Mouse (Mus musculus) limb, embryonic 11.5 days (tissue): Measurements from ENCODE around the gene Sept1. TPM values are rescaled to one million over a fixed set of nuclear protein-coding genes. Genes with fewer than 3 reads are reported as not detected.

Experiments used
- ATAC-seq: fragments of 200-750 bp; cut with Nextera tagmentation; 2 replicates; pipeline ENCODE4 v1.8.0; 2017; ENCODE audit warnings: low read depth; ENCODE audit not compliant: insufficient number of reproducible peaks, low FRiP score, low TSS enrichment
- DNase-seq: peaks from one replicate; pipeline ENCODE4 v3.0.0-alpha.2; 2015; ENCODE audit warnings: low spot score
- H3K27ac ChIP-seq: fragments of 300-500 bp; sonication (generic); replicated peaks from 2 replicates; pipeline ENCODE4 v1.5.1; 2014; ENCODE audit warnings: low read depth, mild to moderate bottlenecking, low read length
- H3K27me3 ChIP-seq: fragments of 300-500 bp; sonication (generic); 2 replicates; pipeline ENCODE4 v1.6.1; 2014; ENCODE audit warnings: mild to moderate bottlenecking, low read length, mixed read lengths; ENCODE audit not compliant: control insufficient read depth, insufficient read depth
- H3K36me3 ChIP-seq: fragments of 300-500 bp; sonication (generic); 2 replicates; pipeline ENCODE4 v1.6.1; 2014; ENCODE audit warnings: mild to moderate bottlenecking, low read length, moderate library complexity, mixed read lengths; ENCODE audit not compliant: control insufficient read depth, insufficient read depth
- H3K4me1 ChIP-seq: fragments of 300-500 bp; sonication (generic); 2 replicates; pipeline ENCODE4 v1.6.1; 2014; ENCODE audit warnings: low read length, mixed read lengths; ENCODE audit not compliant: control insufficient read depth, insufficient read depth
- H3K4me2 ChIP-seq: fragments of 300-500 bp; sonication (generic); 2 replicates; pipeline ENCODE4 v1.6.1; 2014; ENCODE audit warnings: low read depth, mild to moderate bottlenecking, moderate library complexity; ENCODE audit not compliant: severe bottlenecking
- H3K4me3 ChIP-seq: fragments of 300-500 bp; sonication (generic); 2 replicates; pipeline ENCODE4 v1.5.1; 2014; ENCODE audit warnings: low read depth, low read length
- H3K9ac ChIP-seq: fragments of 300-500 bp; sonication (generic); 2 replicates; pipeline ENCODE4 v1.6.1; 2014; ENCODE audit warnings: mild to moderate bottlenecking, low read length
- H3K9me3 ChIP-seq: fragments of 300-500 bp; sonication (generic); 2 replicates; pipeline ENCODE4 v1.6.1; 2016; ENCODE audit warnings: low read length; ENCODE audit not compliant: control insufficient read depth
- WGBS: fragments of 180-500 bp; shearing (Covaris S2); extraction: QIAGEN DNeasy Blood & Tissue Kit; methylation state at CpG from one replicate; pipeline ENCODE4 v1.1.7; 2014; 5-methylcytosine and 5-hydroxymethylcytosine counted together
- polyA plus RNA-seq: library from polyadenylated mRNA; unstranded; fragments of >200 nt; fragmentation: Nextera tagmentation; extraction: Ambion mirVana; gene quantifications from 2 replicates; pipeline ENCODE4 v1.2.1, GENCODE M21; 2014

Sept1 gene
- polyA plus RNA-seq, 1 experiment from 2014 or later, result 23.1 TPM

DNA sequence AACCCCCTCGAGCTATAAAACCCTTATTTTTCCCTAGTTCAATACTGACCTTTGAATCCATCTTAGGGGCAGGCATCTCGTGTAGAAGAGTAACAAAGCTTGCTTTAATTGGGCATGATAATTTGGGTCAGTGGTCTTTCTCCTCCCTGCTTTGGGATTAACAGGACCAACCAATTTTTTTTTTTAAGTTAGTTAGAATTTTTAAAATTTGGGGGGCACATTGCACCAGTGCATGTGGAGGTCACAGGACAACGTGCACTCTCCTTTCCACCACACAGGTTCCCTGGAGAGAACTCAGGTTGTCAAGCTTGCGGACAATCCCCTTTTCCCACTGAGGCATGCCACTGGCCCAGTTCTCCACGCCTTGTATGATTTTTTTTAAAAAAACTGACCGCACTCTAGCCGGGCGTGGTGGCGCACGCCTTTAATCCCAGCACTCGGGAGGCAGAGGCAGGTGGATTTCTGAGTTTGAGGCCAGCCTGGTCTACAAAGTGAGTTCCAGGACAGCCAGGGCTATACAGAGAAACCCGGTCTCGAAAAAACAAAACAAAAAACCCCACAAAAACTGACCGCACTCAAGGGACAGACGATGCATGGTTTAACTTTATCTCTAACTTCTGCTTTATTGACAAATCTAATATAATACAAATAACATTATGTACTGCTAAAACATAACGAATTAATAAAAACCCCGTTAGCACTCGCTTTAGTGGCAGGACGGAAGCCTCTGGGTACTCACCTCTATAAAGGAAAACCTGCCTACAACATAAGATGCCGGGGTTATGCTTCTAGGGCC is 906 bp downstream of the Sept1 start:
- Histone ChIP-seq H3K9ac (peak overlapping the region; percentile 96), H3K9me3 (peaks cover 2% of the 10 kb centered on the region; the same call in 1 of the 2 replicates), H3K4me1 (peaks cover 7% of the 10 kb centered on the region), H3K36me3 (peaks cover 32% of the 10 kb centered on the region), H3K27me3 (no peaks in the 10 kb centered on the region), H3K4me2 (peak overlapping the region; percentile 70), H3K4me3 (peak overlapping the region; percentile 94), H3K27ac (peak overlapping the region; percentile 98)
- DNase-seq (no peak), ATAC-seq (no peak)
- WGBS, result 14% methylated on average over 20 of the region's 20 CpGs

DNA sequence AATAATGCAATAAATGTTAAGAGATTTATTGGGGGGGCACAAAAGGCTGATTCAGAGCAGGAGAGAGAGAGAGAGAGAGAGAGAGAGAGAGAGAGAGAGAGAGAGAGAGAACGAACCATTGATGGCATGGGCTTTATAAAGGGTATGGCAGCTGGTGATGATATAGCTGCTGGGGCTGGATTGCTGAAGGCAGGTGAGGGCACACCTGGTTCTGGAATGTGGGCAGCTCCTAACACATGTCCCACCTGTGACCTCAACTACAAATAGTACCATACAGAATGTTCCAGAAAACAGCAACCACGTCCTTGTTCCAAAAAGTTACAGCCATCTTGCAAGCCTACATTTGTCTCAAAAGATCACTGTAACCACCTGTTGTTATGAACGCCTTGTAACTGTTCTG is 1.6 kb downstream of the Sept1 start:
- H3K27ac ChIP-seq, result no peak overlapping the region
- H3K9me3 ChIP-seq, result peaks cover 2% of the 10 kb centered on the region; the same call in 1 of the 2 replicates
- no peaks in the 10 kb centered on the region for H3K27me3 ChIP-seq
- peaks cover 26% of the 10 kb centered on the region for H3K36me3 ChIP-seq
- 82% methylated on average over 3 of the region's 3 CpGs for WGBS
- H3K4me2 ChIP-seq, result peak overlapping the region; percentile 70
- peak overlapping the region; percentile 94 for H3K4me3 ChIP-seq
- ATAC-seq (no peak), DNase-seq (no peak)
- no peak overlapping the region; the same call in 1 of the 2 replicates for H3K9ac ChIP-seq
- peaks cover 7% of the 10 kb centered on the region for H3K4me1 ChIP-seq

DNA sequence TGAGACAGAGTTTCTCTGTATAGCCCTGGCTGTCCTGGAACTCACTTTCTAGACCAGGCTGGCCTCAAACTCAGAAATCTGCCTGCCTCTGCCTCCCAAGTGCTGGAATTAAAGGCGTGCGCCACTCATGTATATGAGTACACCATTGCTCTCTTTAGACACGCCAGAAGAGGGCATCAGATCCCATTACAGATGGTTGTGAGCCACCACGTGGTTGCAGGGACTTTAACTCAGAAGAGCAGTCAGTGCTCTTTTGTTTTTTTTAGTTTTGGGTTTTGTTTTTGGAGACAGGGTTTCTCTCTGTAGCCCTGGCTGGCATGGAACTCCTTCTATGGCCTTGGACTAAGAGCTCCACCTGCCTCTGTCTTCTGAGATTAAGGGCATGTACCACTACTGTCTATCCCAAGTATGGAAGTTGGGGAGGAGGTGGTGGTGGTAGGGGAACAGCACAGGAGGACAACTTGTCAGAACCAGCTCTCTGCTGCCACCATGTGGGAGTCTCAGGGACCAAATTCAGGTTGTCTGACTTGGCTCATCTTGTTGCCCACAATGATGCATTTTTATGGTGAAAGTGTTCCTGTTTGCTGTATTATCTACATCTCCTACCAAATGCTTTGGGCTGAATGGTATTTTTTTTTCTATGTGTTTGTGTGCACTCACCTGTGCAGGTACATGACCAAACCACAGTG is 4.2 kb downstream of the Sept1 start:
- Histone ChIP-seq H3K27ac (no peak overlapping the region), H3K9me3 (no peaks in the 10 kb centered on the region), H3K4me2 (no peak overlapping the region), H3K4me1 (peaks cover 7% of the 10 kb centered on the region), H3K27me3 (no peaks in the 10 kb centered on the region), H3K4me3 (no peak overlapping the region; the same call in 1 of the 2 replicates), H3K9ac (no peak overlapping the region), H3K36me3 (peaks cover 9% of the 10 kb centered on the region; the same call in 1 of the 2 replicates)
- ATAC-seq (no peak), DNase-seq (peak; percentile 83)
- WGBS, result 66% methylated on average over 4 of the region's 4 CpGs

DNA sequence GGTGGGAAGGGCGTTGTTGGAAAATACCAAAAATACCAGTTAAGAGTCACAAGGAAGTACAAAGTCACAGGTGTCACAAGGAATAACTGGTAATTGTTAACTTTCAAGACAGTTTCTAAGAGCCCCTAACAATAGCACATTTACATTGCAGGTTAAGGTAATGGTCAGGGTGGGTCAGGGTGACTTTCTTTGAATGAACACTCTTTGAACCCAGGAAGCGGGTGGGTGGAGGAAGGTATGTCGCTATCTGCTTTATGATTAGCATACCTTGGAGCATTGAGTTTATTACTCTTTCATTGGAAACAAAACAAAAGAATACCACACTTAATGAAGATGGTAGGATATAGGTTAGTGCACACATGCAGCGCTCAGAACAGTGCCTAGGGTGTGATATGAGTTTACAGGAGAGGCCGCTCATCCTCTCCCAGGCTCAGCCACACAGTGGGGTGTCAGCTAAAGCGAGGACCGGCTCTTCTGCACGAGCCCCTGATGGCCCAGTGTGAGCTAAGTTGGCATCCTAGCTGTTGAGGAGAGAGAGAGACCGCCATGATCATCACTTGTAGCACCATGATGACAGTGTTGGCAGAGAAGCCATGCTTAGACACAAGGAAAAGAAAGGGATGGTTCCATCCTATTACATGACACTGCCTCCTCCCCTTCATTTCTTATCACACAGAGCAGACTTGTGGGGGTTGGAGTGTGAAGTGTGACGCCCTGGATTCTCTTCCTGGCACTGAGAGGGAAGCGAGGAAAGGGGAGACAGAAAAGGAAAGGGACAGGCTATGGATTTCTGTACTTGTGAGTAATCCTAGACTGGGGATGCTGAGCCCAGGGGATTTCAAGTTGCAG is 7.6 kb downstream of the Sept1 start:
- ATAC-seq (no peak), DNase-seq (no peak)
- no peak overlapping the region for H3K4me2 ChIP-seq
- H3K9ac ChIP-seq, result no peak overlapping the region
- H3K36me3 ChIP-seq, result peaks cover 9% of the 10 kb centered on the region; the same call in 1 of the 2 replicates
- no peak overlapping the region for H3K27ac ChIP-seq
- H3K4me3 ChIP-seq, result no peak overlapping the region
- H3K4me1 ChIP-seq, result no peaks in the 10 kb centered on the region
- WGBS, result 84% methylated on average over 11 of the region's 11 CpGs
- H3K9me3 ChIP-seq, result no peaks in the 10 kb centered on the region; the same call in 1 of the 2 replicates
- no peaks in the 10 kb centered on the region for H3K27me3 ChIP-seq

DNA sequence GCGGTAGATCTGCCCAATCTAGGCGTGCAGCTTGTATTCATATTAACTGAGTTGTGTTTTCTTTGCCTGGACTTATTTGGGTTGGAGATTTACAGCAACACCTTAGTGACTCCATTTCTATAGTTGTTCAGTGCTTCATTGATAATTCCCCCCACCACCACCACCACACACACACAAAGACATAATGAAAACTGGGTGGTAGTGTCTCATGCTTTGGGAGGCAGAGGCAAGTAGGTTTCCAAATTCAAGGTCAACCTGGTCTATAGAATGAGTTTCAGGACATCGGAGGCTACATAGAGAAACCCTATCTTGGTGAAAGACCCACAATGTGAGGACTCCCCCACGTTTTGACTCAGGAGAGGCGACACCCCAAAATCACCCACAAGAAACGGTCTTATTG is 8.3 kb downstream of the Sept1 start:
- H3K27ac ChIP-seq, result no peak overlapping the region
- no peak overlapping the region for H3K4me3 ChIP-seq
- no peaks in the 10 kb centered on the region for H3K4me1 ChIP-seq
- H3K9me3 ChIP-seq, result no peaks in the 10 kb centered on the region; the same call in 1 of the 2 replicates
- 88% methylated on average over 6 of the region's 6 CpGs for WGBS
- H3K27me3 ChIP-seq, result no peaks in the 10 kb centered on the region
- H3K4me2 ChIP-seq, result no peak overlapping the region
- DNase-seq, result no peak
- no peak overlapping the region for H3K9ac ChIP-seq
- H3K36me3 ChIP-seq, result peaks cover 6% of the 10 kb centered on the region; the same call in 1 of the 2 replicates
- ATAC-seq, result no peak

DNA sequence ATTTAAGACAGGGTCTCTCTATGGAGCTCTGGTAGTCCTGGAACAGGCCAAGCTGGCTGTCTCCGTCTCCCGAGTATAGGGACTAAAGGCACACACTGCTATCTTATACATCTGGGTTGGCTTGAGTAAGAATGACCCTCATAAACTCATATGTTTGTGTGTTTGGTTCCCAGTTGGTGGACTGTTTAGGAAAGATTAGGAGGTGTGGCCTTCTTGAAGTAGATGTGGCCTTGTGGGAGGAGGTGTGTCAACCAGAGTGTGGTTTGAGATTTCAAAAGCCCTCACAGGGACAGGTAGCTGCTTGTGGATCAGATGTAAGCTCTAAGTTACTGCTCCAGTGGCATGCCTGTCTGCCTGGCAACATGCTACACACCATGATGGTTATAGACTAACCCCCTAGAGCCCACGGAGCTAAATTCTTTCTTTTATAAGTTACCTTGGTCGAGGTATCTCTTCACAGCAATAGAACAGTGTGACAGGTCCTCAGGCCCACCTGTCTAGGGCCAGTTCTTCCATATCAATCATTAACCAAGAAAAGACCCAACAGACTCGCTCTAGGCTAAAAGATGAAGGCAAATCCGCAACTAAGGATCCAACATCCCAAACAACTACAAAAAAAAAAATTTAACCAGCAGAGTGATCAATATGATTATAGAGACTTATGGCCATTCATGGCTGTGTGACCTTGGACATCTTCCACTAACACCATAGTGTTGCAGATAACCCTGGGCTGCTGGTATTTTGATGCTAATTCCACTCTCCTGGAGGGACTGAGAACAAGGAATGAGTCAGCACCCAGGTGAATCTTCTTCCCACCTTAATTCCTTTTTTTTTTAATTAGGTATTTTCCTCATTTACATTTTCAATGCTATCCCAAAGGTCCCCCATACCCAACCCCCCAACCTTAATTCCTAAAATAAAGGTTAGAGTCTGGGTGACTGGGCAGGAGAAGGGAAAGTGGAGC is 9.1 kb downstream of the Sept1 start:
- Histone ChIP-seq H3K9ac (no peak overlapping the region), H3K9me3 (no peaks in the 10 kb centered on the region; the same call in 1 of the 2 replicates), H3K4me1 (no peaks in the 10 kb centered on the region), H3K4me2 (no peak overlapping the region), H3K36me3 (peaks cover under 1% of the 10 kb centered on the region; the same call in 1 of the 2 replicates), H3K4me3 (no peak overlapping the region), H3K27me3 (no peaks in the 10 kb centered on the region), H3K27ac (no peak overlapping the region)
- ATAC-seq, result no peak
- 79% methylated on average over 6 of the region's 6 CpGs for WGBS
- no peak for DNase-seq

DNA sequence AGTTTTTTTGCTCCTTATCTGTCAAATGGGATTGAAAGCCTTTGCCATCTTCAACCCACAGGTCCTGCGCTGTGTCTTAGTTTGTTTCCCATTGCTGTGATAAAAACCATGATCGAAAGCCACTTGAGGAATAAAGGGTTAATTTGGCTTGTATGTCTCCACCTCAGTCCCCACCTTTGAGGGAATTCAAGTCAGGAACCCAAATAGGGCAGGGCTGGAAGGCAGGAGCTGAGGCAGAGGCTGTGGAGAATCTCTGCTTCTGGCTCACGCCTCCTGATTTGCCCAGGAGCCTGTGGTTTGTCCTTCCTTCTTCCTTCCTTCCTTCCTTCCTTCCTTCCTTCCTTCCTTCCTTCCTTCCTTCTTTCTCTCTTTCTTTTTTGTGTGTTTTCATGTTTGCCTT is 9.8 kb downstream of the Sept1 start:
- Histone ChIP-seq H3K4me3 (no peak overlapping the region), H3K27ac (no peak overlapping the region), H3K4me2 (no peak overlapping the region), H3K27me3 (no peaks in the 10 kb centered on the region), H3K9me3 (no peaks in the 10 kb centered on the region; the same call in 1 of the 2 replicates), H3K9ac (no peak overlapping the region), H3K36me3 (no peaks in the 10 kb centered on the region), H3K4me1 (no peaks in the 10 kb centered on the region)
- ATAC-seq (no peak), DNase-seq (no peak)
- 95% methylated on average over 3 of the region's 3 CpGs for WGBS
